Mouse (Mus musculus) spleen, adult 2 months (tissue): ENCODE results near the gene Hnrnph3.

Source experiments
- CTCF ChIP-seq: fragments of 200-500 bp; IDR thresholded peaks from 2 replicates; pipeline ENCODE4 v1.5.1; 2011; ENCODE audit warnings: mild to moderate bottlenecking, inconsistent platforms; ENCODE audit not compliant: insufficient read depth, insufficient read length, insufficient replicate concordance; ENCODE audit errors: extremely low read depth
- POLR2A ChIP-seq: fragments of 200-500 bp; IDR thresholded peaks from 2 replicates; pipeline ENCODE4 v1.6.1; 2011; ENCODE audit warnings: low read depth, low read length, inconsistent platforms

- TF ChIP-seq CTCF (no peak), POLR2A (no peak)
Observed at GRCm38 (mm10) chr10:63056966-63057750, 33.1 kb upstream of the Hnrnph3 start.
